Mouse (Mus musculus) liver, embryonic 16.5 days (tissue): ENCODE measurements around the gene Avil. TPM values are rescaled to one million over a fixed set of nuclear protein-coding genes. Genes with fewer than 3 reads are reported as not detected.

Experiments
- ATAC-seq: fragments of 200-750 bp; cut with Nextera tagmentation; 2 replicates; pipeline ENCODE4 v1.8.0; 2017; ENCODE audit warnings: low read depth, mild to moderate bottlenecking, moderate number of reproducible peaks, moderate library complexity
- H3K27ac ChIP-seq: fragments of 300-500 bp; sonication (generic); 2 replicates; pipeline ENCODE4 v1.5.1; 2014; ENCODE audit warnings: mild to moderate bottlenecking, low read length
- H3K27me3 ChIP-seq: fragments of 300-500 bp; sonication (generic); 2 replicates; pipeline ENCODE4 v1.6.1; 2014; ENCODE audit warnings: low read depth, low read length, mixed read lengths; ENCODE audit not compliant: control insufficient read depth, insufficient read depth
- H3K36me3 ChIP-seq: fragments of 300-500 bp; sonication (generic); 2 replicates; pipeline ENCODE4 v1.6.1; 2014; ENCODE audit warnings: mild to moderate bottlenecking; ENCODE audit not compliant: control insufficient read depth, insufficient read depth
- H3K4me1 ChIP-seq: fragments of 300-500 bp; sonication (generic); 2 replicates; pipeline ENCODE4 v1.6.1; 2014; ENCODE audit warnings: low read depth, low read length, mixed read lengths; ENCODE audit not compliant: control insufficient read depth
- H3K4me2 ChIP-seq: fragments of 300-500 bp; sonication (generic); 2 replicates; pipeline ENCODE4 v1.6.1; 2014; ENCODE audit warnings: low read depth, low read length, mixed read lengths
- H3K4me3 ChIP-seq: fragments of 300-500 bp; sonication (generic); 2 replicates; pipeline ENCODE4 v1.5.1; 2014; ENCODE audit warnings: low read depth, mild to moderate bottlenecking, low read length
- H3K9ac ChIP-seq: fragments of 300-500 bp; sonication (generic); 2 replicates; pipeline ENCODE4 v1.6.1; 2014; ENCODE audit warnings: low read depth, low read length
- H3K9me3 ChIP-seq: fragments of 300-500 bp; sonication (generic); replicated peaks from 2 replicates; pipeline ENCODE4 v1.6.1; 2016; ENCODE audit warnings: low read length; ENCODE audit not compliant: control insufficient read depth
- WGBS: fragments of 180-500 bp; shearing (Covaris S2); extraction: QIAGEN DNeasy Blood & Tissue Kit; methylation state at CpG from one replicate; pipeline ENCODE4 v1.1.7; 2014; ENCODE audit not compliant: insufficient replicate concordance; 5-methylcytosine and 5-hydroxymethylcytosine counted together
- polyA plus RNA-seq: library from polyadenylated mRNA; unstranded; fragments of >200 nt; fragmentation: Nextera tagmentation; extraction: Ambion mirVana; gene quantifications from 2 replicates; pipeline ENCODE4 v1.2.1, GENCODE M21; 2015

The Avil gene
- polyA plus RNA-seq, 1 experiment from 2014 or later, result not detected

DNA sequence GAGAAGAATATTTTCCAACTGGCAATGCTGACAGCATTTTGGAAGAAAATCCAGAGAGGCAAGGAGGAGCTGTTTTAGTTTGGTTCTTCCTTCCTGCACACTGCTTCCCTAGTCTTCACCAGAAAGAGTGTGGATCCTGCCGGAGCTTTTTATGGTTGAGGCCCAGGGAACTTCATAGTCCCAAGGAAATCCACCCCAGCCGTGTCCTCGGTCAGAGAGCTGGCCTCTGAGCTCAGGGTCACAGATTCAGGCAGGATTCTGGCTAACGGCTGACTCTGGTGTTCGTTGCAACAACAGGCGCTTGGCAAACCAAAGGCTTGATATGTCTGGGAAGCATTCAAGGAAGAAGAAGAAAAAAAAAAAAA, 37.6 kb upstream of the Avil start:
- WGBS, result 51% methylated on average over 6 of the region's 6 CpGs
- Histone ChIP-seq H3K9ac (no peak overlapping the region), H3K4me2 (no peak overlapping the region), H3K27ac (peak overlapping the region; percentile 14; the same call in 1 of the 2 replicates), H3K4me1 (peaks cover 16% of the 10 kb centered on the region), H3K9me3 (no peaks in the 10 kb centered on the region; the same call in 1 of the 2 replicates), H3K4me3 (no peak overlapping the region), H3K36me3 (no peaks in the 10 kb centered on the region), H3K27me3 (no peaks in the 10 kb centered on the region)
- no peak for ATAC-seq

DNA sequence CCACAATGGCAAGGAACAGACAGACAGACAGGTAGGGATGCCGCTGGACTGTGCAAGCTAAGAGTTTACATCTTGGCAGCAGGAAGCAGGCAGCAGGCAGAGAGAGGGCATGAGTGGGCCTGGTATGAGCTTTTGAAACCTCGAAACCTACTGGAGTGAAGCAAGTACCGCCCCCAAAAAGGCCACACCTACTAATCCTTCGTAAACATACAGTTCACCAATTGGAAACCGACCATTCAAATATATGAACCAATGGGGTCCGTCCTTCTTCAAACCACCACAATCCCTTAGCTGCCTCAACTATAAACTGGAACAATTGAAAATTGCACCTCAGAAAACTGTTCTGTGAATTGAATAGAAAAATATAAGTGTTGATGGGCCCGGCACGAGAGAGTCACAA, 36.7 kb upstream of the Avil start:
- no peak overlapping the region for H3K4me3 ChIP-seq
- H3K27me3 ChIP-seq, result no peaks in the 10 kb centered on the region
- no peaks in the 10 kb centered on the region for H3K36me3 ChIP-seq
- no peak overlapping the region for H3K4me2 ChIP-seq
- no peak overlapping the region for H3K27ac ChIP-seq
- no peaks in the 10 kb centered on the region; the same call in 1 of the 2 replicates for H3K9me3 ChIP-seq
- no peak for ATAC-seq
- 69% methylated on average over 8 of the region's 8 CpGs for WGBS
- peaks cover 16% of the 10 kb centered on the region for H3K4me1 ChIP-seq
- no peak overlapping the region for H3K9ac ChIP-seq

DNA sequence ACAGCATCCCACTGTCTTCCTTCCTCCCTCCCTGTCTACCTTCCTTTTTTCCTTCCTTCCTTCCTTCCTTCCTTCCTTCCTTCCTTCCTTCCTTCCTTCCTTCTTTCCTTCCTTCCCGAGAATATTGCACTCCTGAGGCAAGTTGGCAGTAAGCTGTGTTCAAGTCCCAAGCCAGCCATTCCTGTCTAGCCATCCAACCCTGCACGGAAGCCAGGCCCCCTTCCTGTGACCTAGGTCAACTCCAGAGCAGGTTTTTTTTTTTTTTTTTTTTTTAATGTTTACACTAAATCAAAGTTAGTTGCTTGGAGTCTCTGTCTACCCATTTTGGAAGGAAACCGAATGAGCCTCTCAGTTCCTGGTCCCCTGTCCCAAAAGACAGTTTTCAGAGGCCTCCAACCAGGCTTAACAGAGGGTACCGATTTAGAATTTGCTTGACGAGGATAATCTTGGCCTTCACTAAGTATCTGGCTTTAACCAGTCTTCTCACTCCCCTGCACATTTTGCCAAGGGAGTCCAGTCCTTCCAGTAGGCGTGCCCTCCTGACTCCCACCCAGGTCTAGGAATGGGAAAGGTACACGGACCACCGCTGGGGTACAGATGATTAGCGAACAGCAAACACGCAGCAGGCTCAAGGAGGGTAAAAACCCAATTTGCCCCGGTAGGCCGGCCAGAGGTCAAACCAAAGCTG, 29.0 kb upstream of the Avil start:
- no peak for ATAC-seq
- Histone ChIP-seq H3K27me3 (no peaks in the 10 kb centered on the region; the same call in 1 of the 2 replicates), H3K27ac (peak overlapping the region; percentile 77), H3K9me3 (no peaks in the 10 kb centered on the region), H3K4me1 (peaks cover 10% of the 10 kb centered on the region), H3K4me3 (no peak overlapping the region), H3K9ac (no peak overlapping the region), H3K4me2 (peak overlapping the region; percentile 5; the same call in 1 of the 2 replicates), H3K36me3 (no peaks in the 10 kb centered on the region)
- WGBS, result 33% methylated on average over 12 of the region's 12 CpGs

- H3K9me3 ChIP-seq, result no peaks in the 10 kb centered on the region
- peak overlapping the region; percentile 5; the same call in 1 of the 2 replicates for H3K4me2 ChIP-seq
- no peaks in the 10 kb centered on the region for H3K36me3 ChIP-seq
- no peaks in the 10 kb centered on the region; the same call in 1 of the 2 replicates for H3K27me3 ChIP-seq
- H3K4me3 ChIP-seq, result no peak overlapping the region
- H3K9ac ChIP-seq, result no peak overlapping the region
- WGBS, result 39% methylated on average over 13 of the region's 13 CpGs
- H3K4me1 ChIP-seq, result peaks cover 10% of the 10 kb centered on the region
- H3K27ac ChIP-seq, result peak overlapping the region; percentile 12; the same call in 1 of the 2 replicates
- peak; percentile 76 for ATAC-seq
Observed at GRCm38 (mm10) chr10:126972051-126972725, 28.3 kb upstream of the Avil start.

- WGBS, result 43% methylated on average over 7 of the region's 7 CpGs
- H3K4me1 ChIP-seq, result peaks cover 16% of the 10 kb centered on the region
- H3K9ac ChIP-seq, result no peak overlapping the region
- no peak overlapping the region for H3K27ac ChIP-seq
- no peak overlapping the region for H3K4me3 ChIP-seq
- no peak for ATAC-seq
- no peaks in the 10 kb centered on the region for H3K9me3 ChIP-seq
- no peak overlapping the region for H3K4me2 ChIP-seq
- H3K36me3 ChIP-seq, result no peaks in the 10 kb centered on the region
- H3K27me3 ChIP-seq, result no peaks in the 10 kb centered on the region; the same call in 1 of the 2 replicates
Observed at GRCm38 (mm10) chr10:126972988-126973387, 27.5 kb upstream of the Avil start.

- 69% methylated on average over 6 of the region's 6 CpGs for WGBS
- Histone ChIP-seq H3K9ac (no peak overlapping the region), H3K27me3 (no peaks in the 10 kb centered on the region; the same call in 1 of the 2 replicates), H3K4me1 (peaks cover 28% of the 10 kb centered on the region), H3K4me2 (no peak overlapping the region), H3K9me3 (no peaks in the 10 kb centered on the region), H3K36me3 (no peaks in the 10 kb centered on the region), H3K4me3 (no peak overlapping the region), H3K27ac (no peak overlapping the region)
- ATAC-seq, result no peak
Observed at GRCm38 (mm10) chr10:126975706-126976105, 24.8 kb upstream of the Avil start.

- Histone ChIP-seq H3K9ac (no peak overlapping the region), H3K36me3 (no peaks in the 10 kb centered on the region), H3K27me3 (no peaks in the 10 kb centered on the region; the same call in 1 of the 2 replicates), H3K27ac (no peak overlapping the region), H3K4me3 (no peak overlapping the region), H3K4me1 (peaks cover 37% of the 10 kb centered on the region), H3K9me3 (no peaks in the 10 kb centered on the region), H3K4me2 (no peak overlapping the region)
- WGBS, result 67% methylated on average over 4 of the region's 4 CpGs
- no peak for ATAC-seq
Observed at GRCm38 (mm10) chr10:126977076-126977475, 23.4 kb upstream of the Avil start.

DNA sequence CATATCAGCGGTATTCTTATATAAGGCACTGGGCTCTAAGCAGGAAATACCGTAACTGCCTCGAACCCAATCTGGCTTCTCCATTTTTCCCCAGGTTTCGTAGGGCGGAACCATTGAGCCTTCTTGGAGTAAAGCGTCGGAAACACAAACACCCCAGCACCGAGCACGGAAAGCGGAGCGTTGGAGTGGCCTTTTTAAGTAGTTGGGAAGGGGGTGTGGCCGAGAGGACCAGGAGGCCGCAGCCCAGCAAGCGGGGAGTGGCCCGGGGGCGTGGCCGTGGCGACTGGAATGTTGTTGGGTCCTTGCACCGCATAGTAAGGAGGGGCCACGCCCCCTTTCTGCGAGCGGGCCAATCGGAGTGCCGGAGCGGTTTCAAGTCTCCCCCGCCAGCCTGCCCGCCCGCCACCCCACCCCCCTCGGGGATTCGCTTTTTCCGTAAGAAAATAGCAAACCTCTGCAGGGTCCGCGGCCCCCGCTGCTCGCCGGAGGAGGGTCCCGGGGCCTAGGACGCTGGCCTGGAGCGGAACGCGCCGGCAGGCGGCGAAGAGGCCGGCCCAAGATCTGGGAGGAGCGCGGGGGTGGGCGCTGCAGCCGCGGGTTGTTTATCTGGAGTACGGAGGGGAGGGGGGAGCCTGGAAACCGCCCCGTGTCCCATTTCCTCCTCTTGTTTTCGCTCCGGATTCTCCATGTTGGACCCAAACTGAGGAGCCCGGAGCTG, 22.1 kb upstream of the Avil start, which contains the start of gene Ctdsp2:
Gene Ctdsp2 (plus strand): TSS at position 441 of the 718 bp plus-strand sequence.
- ATAC-seq, result peak; percentile 93
- no peaks in the 10 kb centered on the region for H3K36me3 ChIP-seq

More for the DNA sequence above, 22.1 kb upstream of the Avil start, which contains the start of gene Ctdsp2:
- peak within 1 kb of the TSS; percentile 91 for H3K4me2 ChIP-seq
- H3K27me3 ChIP-seq, result no peaks in the 10 kb centered on the region; the same call in 1 of the 2 replicates
- peak within 1 kb of the TSS; percentile 85 for H3K4me3 ChIP-seq
- H3K9ac ChIP-seq, result peak within 1 kb of the TSS; percentile 87
- no peaks in the 10 kb centered on the region for H3K9me3 ChIP-seq
- peaks cover 44% of the 10 kb centered on the region for H3K4me1 ChIP-seq
- peak within 1 kb of the TSS; percentile 94 for H3K27ac ChIP-seq
- under 1% methylated on average over 50 of the region's 56 CpGs for WGBS
